Mouse (Mus musculus): Measurements from ENCODE around the gene Col23a1. TPM values are rescaled to one million over a fixed set of nuclear protein-coding genes. Genes with fewer than 3 reads are reported as not detected.
"Not testable (repeated sequence)": the region's sequence is repeated elsewhere in the genome, so short reads cannot be mapped to it uniquely, and the experiment has no call there.

Col23a1 gene
- total RNA-seq, 2 experiments from 2014 or later = 2.6 to 7.0 TPM

GRCm38 (mm10) chr11:51326908-51327307, 37.2 kb downstream of the Col23a1 start:
- peak in 1 of 2 experiments; percentile 29 for DNase-seq

GRCm38 (mm10) chr11:51328387-51328942, 38.7 kb downstream of the Col23a1 start:
- DNase-seq = peak; percentile 50 to 59

GRCm38 (mm10) chr11:51329837-51330714, 40.4 kb downstream of the Col23a1 start:
- DNase-seq = no peak

GRCm38 (mm10) chr11:51334017-51334416, 44.3 kb downstream of the Col23a1 start:
- no peak for DNase-seq

- no peak for DNase-seq
These were observed 47.9 kb downstream of the Col23a1 start for GRCm38 (mm10) chr11:51337585-51337984.

- no peak for DNase-seq
These were observed 48.7 kb downstream of the Col23a1 start for GRCm38 (mm10) chr11:51338416-51338815.

GRCm38 (mm10) chr11:51341091-51341490, 51.4 kb downstream of the Col23a1 start:
- DNase-seq = no peak

GRCm38 (mm10) chr11:51342776-51343175, 53.1 kb downstream of the Col23a1 start:
- DNase-seq = no peak

GRCm38 (mm10) chr11:51343312-51343711, 53.6 kb downstream of the Col23a1 start:
- DNase-seq = peak; percentile 33 to 44

- no peak for DNase-seq
These were observed 54.1 kb downstream of the Col23a1 start for GRCm38 (mm10) chr11:51343728-51344289.

- peak; percentile 41 to 54 for DNase-seq
These were observed 56.1 kb downstream of the Col23a1 start for GRCm38 (mm10) chr11:51345481-51346465.

- no peak for DNase-seq
These were observed 58.0 kb downstream of the Col23a1 start for GRCm38 (mm10) chr11:51347756-51348155.

- no peak for DNase-seq
These were observed 59.9 kb downstream of the Col23a1 start for GRCm38 (mm10) chr11:51349665-51350064.

GRCm38 (mm10) chr11:51351151-51351550, 61.4 kb downstream of the Col23a1 start:
- DNase-seq = no peak

- DNase-seq = no peak
These were observed 62.1 kb downstream of the Col23a1 start for GRCm38 (mm10) chr11:51351841-51352240.

- peak; percentile 55 to 64 for DNase-seq
These were observed 64.0 kb downstream of the Col23a1 start for GRCm38 (mm10) chr11:51353746-51354145.

- DNase-seq = not testable (repeated sequence)
These were observed 69.3 kb downstream of the Col23a1 start for GRCm38 (mm10) chr11:51358981-51359380.

GRCm38 (mm10) chr11:51364353-51364752, 74.6 kb downstream of the Col23a1 start:
- DNase-seq = peak in 1 of 2 experiments; percentile 20

GRCm38 (mm10) chr11:51367334-51367733, 77.6 kb downstream of the Col23a1 start:
- no peak for DNase-seq

GRCm38 (mm10) chr11:51370273-51370672, 80.6 kb downstream of the Col23a1 start:
- no peak for DNase-seq

GRCm38 (mm10) chr11:51371321-51371720, 81.6 kb downstream of the Col23a1 start:
- DNase-seq = peak; percentile 34 to 36

GRCm38 (mm10) chr11:51371926-51372325, 82.2 kb downstream of the Col23a1 start:
- DNase-seq = no peak
